Mouse (Mus musculus): Measurements from ENCODE around the gene Kcnk4. TPM values are rescaled to one million over a fixed set of nuclear protein-coding genes. Genes with fewer than 3 reads are reported as not detected.

Gene Kcnk4
- polyA plus RNA-seq, 1 experiment from 2014 or later, result 8.5 TPM

GRCm38 (mm10) chr19:6969291-6969664, 35.0 kb upstream of the Kcnk4 start:
- Histone ChIP-seq H3K9me3 (ENCODE audit: control insufficient read depth, low read length) (no peaks in the 10 kb centered on the region), H3K36me3 (replicated peaks; ENCODE audit: control insufficient read depth, insufficient read depth) (no peaks in the 10 kb centered on the region), H3K4me2 (replicated peaks) (peak overlapping the region; percentile 47), H3K4me1 (replicated peaks; ENCODE audit: control insufficient read depth, insufficient read depth, low read length) (peaks cover 9% of the 10 kb centered on the region), H3K27me3 (ENCODE audit: control insufficient read depth, insufficient read depth, low read length) (peaks cover 23% of the 10 kb centered on the region), H3K9ac (peak overlapping the region; percentile 52), H3K27ac (no peak overlapping the region), H3K4me3 (replicated peaks; ENCODE audit: low read length) (peak overlapping the region; percentile 39)
- WGBS, result under 1% methylated on average over 20 of the region's 20 CpGs
- DNase-seq (ENCODE audit: low spot score), result no peak
- no peak for ATAC-seq (ENCODE audit: low FRiP score)

- Histone ChIP-seq H3K27me3 (ENCODE audit: control insufficient read depth, insufficient read depth, low read length) (peaks cover 23% of the 10 kb centered on the region), H3K9me3 (ENCODE audit: control insufficient read depth, low read length) (no peaks in the 10 kb centered on the region), H3K27ac (no peak overlapping the region), H3K36me3 (replicated peaks; ENCODE audit: control insufficient read depth, insufficient read depth) (no peaks in the 10 kb centered on the region), H3K4me2 (replicated peaks) (peak overlapping the region; percentile 47), H3K4me1 (replicated peaks; ENCODE audit: control insufficient read depth, insufficient read depth, low read length) (peaks cover 9% of the 10 kb centered on the region), H3K9ac (no peak overlapping the region; the same call in 1 of the 2 replicates), H3K4me3 (replicated peaks; ENCODE audit: low read length) (peak overlapping the region; percentile 39)
- DNase-seq (ENCODE audit: low spot score), result no peak
- ATAC-seq (ENCODE audit: low FRiP score), result no peak
- 17% methylated on average over 15 of the region's 15 CpGs for WGBS
Observed at GRCm38 (mm10) chr19:6968491-6969271, 34.4 kb upstream of the Kcnk4 start.

GRCm38 (mm10) chr19:6956461-6956860, 22.1 kb upstream of the Kcnk4 start:
- ATAC-seq (ENCODE audit: low FRiP score), result no peak
- Histone ChIP-seq H3K27me3 (ENCODE audit: control insufficient read depth, insufficient read depth, low read length) (no peaks in the 10 kb centered on the region), H3K4me1 (replicated peaks; ENCODE audit: control insufficient read depth, insufficient read depth, low read length) (peaks cover 9% of the 10 kb centered on the region), H3K27ac (no peak overlapping the region), H3K4me2 (replicated peaks) (no peak overlapping the region), H3K9ac (no peak overlapping the region), H3K9me3 (ENCODE audit: control insufficient read depth, low read length) (no peaks in the 10 kb centered on the region), H3K36me3 (replicated peaks; ENCODE audit: control insufficient read depth, insufficient read depth) (peaks cover 19% of the 10 kb centered on the region; the same call in 1 of the 2 replicates), H3K4me3 (replicated peaks; ENCODE audit: low read length) (no peak overlapping the region)
- no peak for DNase-seq (ENCODE audit: low spot score)
- 83% methylated on average over 10 of the region's 10 CpGs for WGBS

- WGBS, result 90% methylated on average over 7 of the region's 7 CpGs
Observed at GRCm38 (mm10) chr19:6955424-6955823, 21.1 kb upstream of the Kcnk4 start.

GRCm38 (mm10) chr19:6954046-6954445, 19.7 kb upstream of the Kcnk4 start:
- Histone ChIP-seq H3K27ac (no peak overlapping the region), H3K4me1 (replicated peaks; ENCODE audit: control insufficient read depth, insufficient read depth, low read length) (peaks cover 19% of the 10 kb centered on the region), H3K4me2 (replicated peaks) (no peak overlapping the region), H3K27me3 (ENCODE audit: control insufficient read depth, insufficient read depth, low read length) (no peaks in the 10 kb centered on the region), H3K9me3 (ENCODE audit: control insufficient read depth, low read length) (no peaks in the 10 kb centered on the region), H3K4me3 (replicated peaks; ENCODE audit: low read length) (no peak overlapping the region), H3K36me3 (replicated peaks; ENCODE audit: control insufficient read depth, insufficient read depth) (0 out of 2 replicates have a peak, but pooled peaks cover 19% of the 10 kb centered on the region), H3K9ac (no peak overlapping the region)
- whole genome bisulfite sequencing, result 60% methylated on average over 9 of the region's 9 CpGs
- DNase-seq (ENCODE audit: low spot score) (no peak), ATAC-seq (ENCODE audit: low FRiP score) (no peak)

More at GRCm38 (mm10) chr19:6955424-6955823, 21.1 kb upstream of the Kcnk4 start:
- Histone ChIP-seq H3K9me3 (ENCODE audit: control insufficient read depth, low read length) (no peaks in the 10 kb centered on the region), H3K27me3 (ENCODE audit: control insufficient read depth, insufficient read depth, low read length) (no peaks in the 10 kb centered on the region), H3K36me3 (replicated peaks; ENCODE audit: control insufficient read depth, insufficient read depth) (peaks cover 19% of the 10 kb centered on the region; the same call in 1 of the 2 replicates), H3K4me2 (replicated peaks) (no peak overlapping the region), H3K9ac (no peak overlapping the region), H3K4me1 (replicated peaks; ENCODE audit: control insufficient read depth, insufficient read depth, low read length) (peaks cover 9% of the 10 kb centered on the region), H3K4me3 (replicated peaks; ENCODE audit: low read length) (no peak overlapping the region), H3K27ac (no peak overlapping the region)
- no peak for ATAC-seq (ENCODE audit: low FRiP score)
- DNase-seq (ENCODE audit: low spot score), result no peak

GRCm38 (mm10) chr19:6952712-6953037, 18.4 kb upstream of the Kcnk4 start:
- 41% methylated on average over 3 of the region's 3 CpGs for WGBS
- Histone ChIP-seq H3K36me3 (replicated peaks; ENCODE audit: control insufficient read depth, insufficient read depth) (peaks cover 13% of the 10 kb centered on the region; the same call in 1 of the 2 replicates), H3K9ac (peak overlapping the region; percentile 63), H3K27me3 (ENCODE audit: control insufficient read depth, insufficient read depth, low read length) (no peaks in the 10 kb centered on the region), H3K27ac (peak overlapping the region; percentile 90; the same call in 1 of the 2 replicates), H3K4me3 (replicated peaks; ENCODE audit: low read length) (peak overlapping the region; percentile 47; the same call in 1 of the 2 replicates), H3K4me1 (replicated peaks; ENCODE audit: control insufficient read depth, insufficient read depth, low read length) (peaks cover 19% of the 10 kb centered on the region), H3K4me2 (replicated peaks) (peak overlapping the region; percentile 93), H3K9me3 (ENCODE audit: control insufficient read depth, low read length) (no peaks in the 10 kb centered on the region)
- DNase-seq (ENCODE audit: low spot score) (no peak), ATAC-seq (ENCODE audit: low FRiP score) (no peak)

- Histone ChIP-seq H3K9ac (peak overlapping the region; percentile 63), H3K27me3 (ENCODE audit: control insufficient read depth, insufficient read depth, low read length) (no peaks in the 10 kb centered on the region), H3K27ac (peak overlapping the region; percentile 90), H3K36me3 (replicated peaks; ENCODE audit: control insufficient read depth, insufficient read depth) (peaks cover 14% of the 10 kb centered on the region; the same call in 1 of the 2 replicates), H3K4me2 (replicated peaks) (peak overlapping the region; percentile 93), H3K9me3 (ENCODE audit: control insufficient read depth, low read length) (no peaks in the 10 kb centered on the region), H3K4me3 (replicated peaks; ENCODE audit: low read length) (peak overlapping the region; percentile 47), H3K4me1 (replicated peaks; ENCODE audit: control insufficient read depth, insufficient read depth, low read length) (peaks cover 19% of the 10 kb centered on the region)
- ATAC-seq (ENCODE audit: low FRiP score) (peak; percentile 13; the same call in 1 of the 2 replicates), DNase-seq (ENCODE audit: low spot score) (peak; percentile 55)
- WGBS, result 4% methylated on average over 31 of the region's 31 CpGs
Observed at GRCm38 (mm10) chr19:6951994-6952711, 17.8 kb upstream of the Kcnk4 start.

GRCm38 (mm10) chr19:6951381-6951968, 17.2 kb upstream of the Kcnk4 start:
- DNase-seq (ENCODE audit: low spot score) (peak; percentile 89), ATAC-seq (ENCODE audit: low FRiP score) (peak; percentile 80)
- Histone ChIP-seq H3K4me1 (replicated peaks; ENCODE audit: control insufficient read depth, insufficient read depth, low read length) (peaks cover 19% of the 10 kb centered on the region), H3K27ac (peak overlapping the region; percentile 90), H3K4me3 (replicated peaks; ENCODE audit: low read length) (peak overlapping the region; percentile 47), H3K4me2 (replicated peaks) (peak overlapping the region; percentile 93), H3K27me3 (ENCODE audit: control insufficient read depth, insufficient read depth, low read length) (no peaks in the 10 kb centered on the region), H3K9me3 (ENCODE audit: control insufficient read depth, low read length) (no peaks in the 10 kb centered on the region), H3K9ac (peak overlapping the region; percentile 63), H3K36me3 (replicated peaks; ENCODE audit: control insufficient read depth, insufficient read depth) (peaks cover 16% of the 10 kb centered on the region; the same call in 1 of the 2 replicates)
- WGBS, result under 1% methylated on average over 35 of the region's 35 CpGs

- Histone ChIP-seq H3K27ac (peak overlapping the region; percentile 90), H3K36me3 (replicated peaks; ENCODE audit: control insufficient read depth, insufficient read depth) (peaks cover 17% of the 10 kb centered on the region; the same call in 1 of the 2 replicates), H3K4me2 (replicated peaks) (peak overlapping the region; percentile 93), H3K9me3 (ENCODE audit: control insufficient read depth, low read length) (no peaks in the 10 kb centered on the region), H3K9ac (peak overlapping the region; percentile 63), H3K4me1 (replicated peaks; ENCODE audit: control insufficient read depth, insufficient read depth, low read length) (peaks cover 19% of the 10 kb centered on the region), H3K4me3 (replicated peaks; ENCODE audit: low read length) (peak overlapping the region; percentile 47), H3K27me3 (ENCODE audit: control insufficient read depth, insufficient read depth, low read length) (no peaks in the 10 kb centered on the region)
- peak; percentile 78 for DNase-seq (ENCODE audit: low spot score)
- ATAC-seq (ENCODE audit: low FRiP score), result peak; percentile 36
- under 1% methylated on average over 28 of the region's 28 CpGs for WGBS
Observed at GRCm38 (mm10) chr19:6950613-6951153, 16.4 kb upstream of the Kcnk4 start.

Data from hindbrain, embryonic 14.5 days (tissue).